Mouse (Mus musculus) liver, postnatal 0 days (tissue): ENCODE results near the gene Nxf7.

Experiments used
- CTCF ChIP-seq: sonication (generic); IDR thresholded peaks from 2 replicates; pipeline ENCODE4 v1.5.1; 2016; ENCODE audit warnings: antibody characterized with exemption, low read depth
- EP300 ChIP-seq: IDR thresholded peaks from 2 replicates; pipeline ENCODE4 v1.6.1; 2016; ENCODE audit warnings: antibody characterized with exemption, low read depth, mild to moderate bottlenecking

DNA sequence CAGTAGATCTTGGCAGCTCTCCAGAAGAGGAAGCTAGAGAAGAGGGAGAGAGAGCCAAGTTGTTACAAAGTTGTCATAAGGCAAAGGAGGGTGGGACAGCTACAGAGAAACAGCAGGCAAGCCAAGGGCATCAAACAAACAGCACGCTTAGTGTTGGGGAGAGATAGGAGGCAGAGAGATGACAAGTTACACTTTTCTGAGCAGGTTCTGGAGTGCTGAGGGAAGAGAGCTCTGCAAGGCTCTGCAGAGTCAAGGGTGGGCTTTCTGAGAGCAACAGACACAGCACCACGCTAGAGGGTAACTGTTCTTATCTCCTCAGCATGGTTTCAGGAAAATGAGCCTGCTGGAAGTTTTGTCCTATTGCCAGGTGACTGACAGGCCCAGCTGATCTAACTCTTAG is 35.7 kb downstream of the Nxf7 start:
- TF ChIP-seq CTCF (no peak), EP300 (no peak)
